Mouse (Mus musculus): ENCODE results near the gene Foxj3. TPM values are rescaled to one million over a fixed set of nuclear protein-coding genes. Genes with fewer than 3 reads are reported as not detected.

Foxj3 gene
- total and polyA plus RNA-seq, 2 experiments from 2014 or later, result 25.2 to 52.7 TPM

DNA sequence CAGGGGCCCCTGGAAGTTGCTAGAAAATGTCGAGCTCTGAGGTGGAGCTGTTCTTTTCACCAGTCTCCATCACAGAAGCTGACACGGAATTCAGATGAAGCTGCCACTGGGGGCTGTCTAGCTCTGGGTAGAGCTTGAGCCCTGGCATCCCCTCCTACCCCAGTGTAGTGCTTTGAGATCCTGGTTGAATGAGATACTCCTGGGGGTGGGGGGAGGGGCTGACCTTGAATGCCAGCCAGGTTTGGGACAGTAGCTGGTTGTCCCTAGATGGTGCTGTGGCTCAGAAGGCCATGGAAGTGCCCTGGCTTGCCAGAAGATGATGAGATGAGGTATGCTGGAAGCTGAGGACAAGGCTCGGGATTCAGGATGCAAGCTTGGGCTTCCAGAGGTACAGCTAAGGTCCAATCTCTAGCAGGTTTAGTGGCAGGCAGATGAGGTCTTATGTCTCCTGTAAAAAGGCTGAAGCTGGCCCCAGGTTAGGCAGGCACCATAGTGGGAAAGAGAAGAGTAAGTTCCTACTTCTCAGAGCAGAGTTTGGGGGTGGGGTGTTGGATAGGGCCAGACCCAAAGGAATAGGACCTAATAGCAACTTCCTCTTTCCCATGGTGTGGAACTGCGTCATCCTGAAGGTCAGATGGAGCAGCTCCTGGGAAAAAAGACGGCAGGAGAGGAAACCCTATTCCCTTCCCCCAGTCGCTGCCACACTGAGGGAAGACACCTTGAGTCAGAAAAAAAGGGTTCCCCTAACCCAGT, 98.3 kb downstream of the Foxj3 start:
- Histone ChIP-seq H3K27ac (ENCODE audit: low read depth, low read length) (no peak overlapping the region), H3K4me3 (ENCODE audit: low read depth, low read length) (no peak overlapping the region), H3K4me2 (ENCODE audit: low read depth) (no peak overlapping the region), H3K9ac (no peak overlapping the region), H3K4me1 (ENCODE audit: insufficient read depth) (no peaks in the 10 kb centered on the region; the same call in 1 of the 2 replicates), H3K9me3 (ENCODE audit: low read length) (no peaks in the 10 kb centered on the region), H3K27me3 (ENCODE audit: insufficient read depth, low read length) (no peaks in the 10 kb centered on the region), H3K36me3 (ENCODE audit: insufficient read depth) (peaks cover 2% of the 10 kb centered on the region; the same call in 1 of the 2 replicates)
- DNase-seq (no peak), ATAC-seq (no peak)
- peak; percentile 22; the same call in 1 of the 2 replicates for TF ChIP-seq CTCF (IDR thresholded peaks at IDR 0.05; ENCODE audit: low read depth)
- WGBS, result 61% methylated on average over 6 of the region's 6 CpGs

DNA sequence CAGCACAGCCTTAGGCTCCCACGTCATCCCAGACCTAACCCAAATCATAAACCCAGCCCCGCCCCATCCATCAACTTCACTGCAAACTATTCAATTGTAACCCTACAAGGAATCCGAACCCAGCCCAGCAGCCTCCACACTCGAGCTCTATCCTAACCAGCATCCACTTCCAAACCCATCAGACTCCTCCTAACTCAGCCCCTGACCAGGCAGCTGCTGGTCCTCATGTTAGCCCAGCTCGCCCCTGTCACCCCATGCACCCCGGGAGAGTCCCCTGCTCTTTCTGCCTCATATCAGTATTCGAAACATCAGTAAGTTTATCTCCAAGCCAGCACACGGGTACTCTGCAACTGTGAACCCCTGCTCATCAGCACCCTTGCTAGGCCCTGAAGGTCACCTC, 98.9 kb downstream of the Foxj3 start:
- Histone ChIP-seq H3K4me2 (ENCODE audit: low read depth) (no peak overlapping the region), H3K27me3 (ENCODE audit: insufficient read depth, low read length) (no peaks in the 10 kb centered on the region), H3K36me3 (ENCODE audit: insufficient read depth) (no peaks in the 10 kb centered on the region), H3K4me3 (ENCODE audit: low read depth, low read length) (no peak overlapping the region), H3K4me1 (ENCODE audit: insufficient read depth) (no peaks in the 10 kb centered on the region; the same call in 1 of the 2 replicates), H3K9ac (no peak overlapping the region), H3K27ac (ENCODE audit: low read depth, low read length) (no peak overlapping the region), H3K9me3 (ENCODE audit: low read length) (no peaks in the 10 kb centered on the region)
- 89% methylated on average over 8 of the region's 8 CpGs for WGBS
- DNase-seq, result no peak
- ATAC-seq, result no peak
- no peak for TF ChIP-seq CTCF (IDR thresholded peaks at IDR 0.05; ENCODE audit: low read depth)

DNA sequence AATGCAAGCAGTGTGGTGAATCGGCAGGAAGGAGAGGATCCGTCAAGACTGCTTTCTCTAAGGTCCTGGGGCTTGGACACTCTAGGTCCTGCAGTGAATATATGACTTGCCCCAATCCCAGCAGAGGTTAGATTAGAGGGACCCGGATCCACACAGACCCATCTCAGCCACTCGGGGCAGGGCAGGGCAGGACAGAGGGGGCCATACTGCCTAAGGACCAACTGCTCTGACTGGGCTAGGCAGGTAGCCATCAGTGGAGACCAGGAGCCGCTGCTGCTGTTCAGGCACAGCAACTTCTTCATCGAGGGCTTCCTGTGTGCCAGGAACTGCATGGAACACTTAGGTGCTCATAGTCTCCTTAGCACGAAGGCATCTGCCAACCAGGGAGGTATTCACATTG, 99.9 kb downstream of the Foxj3 start:
- Histone ChIP-seq H3K4me1 (ENCODE audit: insufficient read depth) (no peaks in the 10 kb centered on the region; the same call in 1 of the 2 replicates), H3K27ac (ENCODE audit: low read depth, low read length) (no peak overlapping the region), H3K4me3 (ENCODE audit: low read depth, low read length) (no peak overlapping the region), H3K4me2 (ENCODE audit: low read depth) (no peak overlapping the region), H3K36me3 (ENCODE audit: insufficient read depth) (no peaks in the 10 kb centered on the region), H3K27me3 (ENCODE audit: insufficient read depth, low read length) (no peaks in the 10 kb centered on the region), H3K9ac (no peak overlapping the region), H3K9me3 (ENCODE audit: low read length) (no peaks in the 10 kb centered on the region)
- 86% methylated on average over 7 of the region's 7 CpGs for WGBS
- no peak for ATAC-seq
- DNase-seq, result no peak
- TF ChIP-seq CTCF (IDR thresholded peaks at IDR 0.05; ENCODE audit: low read depth), result no peak

DNA sequence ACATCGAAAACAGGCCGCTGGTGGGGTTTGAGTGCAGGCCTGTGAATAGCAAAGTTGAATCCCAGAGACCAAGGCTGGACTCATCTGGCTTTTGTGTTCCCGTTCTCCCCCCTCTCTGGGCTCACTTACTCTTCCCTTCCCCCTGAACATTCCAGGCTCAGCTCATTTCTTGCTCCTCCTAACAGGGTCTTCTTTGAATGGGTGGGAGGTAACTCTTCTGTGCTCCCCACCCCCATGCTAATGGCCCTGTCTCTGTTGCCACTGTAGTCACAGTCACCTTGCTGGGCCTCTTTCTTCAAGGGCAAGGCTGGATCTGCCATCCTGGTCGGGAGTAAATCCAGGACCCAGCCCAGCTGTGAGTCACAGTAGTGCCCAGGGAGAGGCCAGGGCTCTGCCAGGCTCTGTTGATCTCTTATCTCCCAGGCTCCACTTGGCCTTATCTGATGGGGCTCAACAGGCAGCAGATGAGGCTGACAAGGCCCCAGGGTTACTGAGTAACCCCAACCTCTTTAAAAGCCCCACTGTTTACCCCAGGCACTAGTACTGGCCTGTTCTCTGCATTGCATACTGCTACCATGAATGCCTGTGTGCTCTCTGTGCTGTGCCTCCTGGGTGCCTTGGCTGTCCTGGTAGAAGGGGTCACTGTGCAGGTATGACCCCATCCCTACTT, 100.5 kb downstream of the Foxj3 start, which contains the start of gene Guca2a:
TSS of gene Guca2a (plus strand) at position 529 of the 670 bp plus-strand sequence.
- H3K9me3 ChIP-seq (ENCODE audit: low read length), result no peaks in the 10 kb centered on the region

DNA sequence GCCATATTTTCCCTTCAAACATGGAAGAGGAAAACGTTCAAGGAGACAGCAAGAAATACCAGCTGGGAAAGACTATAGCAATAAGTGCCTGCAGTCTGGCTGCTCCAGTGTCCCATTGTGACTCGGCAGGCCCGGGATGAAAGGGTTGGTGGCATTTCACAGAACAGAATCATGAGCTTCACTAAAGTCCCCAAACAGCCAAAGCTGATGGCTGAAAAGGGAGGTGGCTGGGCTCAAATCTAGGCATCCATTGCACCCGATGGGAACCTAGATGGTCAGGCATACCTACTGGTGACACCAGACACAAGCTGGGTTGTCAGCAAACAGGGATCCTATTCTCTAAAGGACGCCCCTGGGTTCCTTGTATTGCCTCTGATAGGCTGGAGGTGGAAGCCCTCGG, 101.1 kb downstream of the Foxj3 start:
- H3K4me1 ChIP-seq (ENCODE audit: insufficient read depth), result no peaks in the 10 kb centered on the region; the same call in 1 of the 2 replicates
- TF ChIP-seq CTCF (IDR thresholded peaks at IDR 0.05; ENCODE audit: low read depth), result no peak
- no peak overlapping the region for H3K4me2 ChIP-seq (ENCODE audit: low read depth)
- H3K9me3 ChIP-seq (ENCODE audit: low read length), result no peaks in the 10 kb centered on the region
- H3K36me3 ChIP-seq (ENCODE audit: insufficient read depth), result no peaks in the 10 kb centered on the region
- H3K27ac ChIP-seq (ENCODE audit: low read depth, low read length), result no peak overlapping the region
- H3K4me3 ChIP-seq (ENCODE audit: low read depth, low read length), result no peak overlapping the region
- DNase-seq, result no peak
- no peaks in the 10 kb centered on the region for H3K27me3 ChIP-seq (ENCODE audit: insufficient read depth, low read length)
- 70% methylated on average over 6 of the region's 6 CpGs for WGBS
- ATAC-seq, result no peak
- no peak overlapping the region for H3K9ac ChIP-seq

More for the DNA sequence above, 100.5 kb downstream of the Foxj3 start, which contains the start of gene Guca2a:
- H3K9ac ChIP-seq, result no peak within 1 kb of the TSS
- H3K4me2 ChIP-seq (ENCODE audit: low read depth), result no peak within 1 kb of the TSS
- no peak within 1 kb of the TSS for H3K27ac ChIP-seq (ENCODE audit: low read depth, low read length)
- no peak within 1 kb of the TSS for H3K4me3 ChIP-seq (ENCODE audit: low read depth, low read length)
- WGBS, result 79% methylated on average over 4 of the region's 4 CpGs
- H3K27me3 ChIP-seq (ENCODE audit: insufficient read depth, low read length), result no peaks in the 10 kb centered on the region
- DNase-seq (no peak), ATAC-seq (no peak)
- no peaks in the 10 kb centered on the region; the same call in 1 of the 2 replicates for H3K4me1 ChIP-seq (ENCODE audit: insufficient read depth)
- no peaks in the 10 kb centered on the region for H3K36me3 ChIP-seq (ENCODE audit: insufficient read depth)
- TF ChIP-seq CTCF (IDR thresholded peaks at IDR 0.05; ENCODE audit: low read depth), result no peak

DNA sequence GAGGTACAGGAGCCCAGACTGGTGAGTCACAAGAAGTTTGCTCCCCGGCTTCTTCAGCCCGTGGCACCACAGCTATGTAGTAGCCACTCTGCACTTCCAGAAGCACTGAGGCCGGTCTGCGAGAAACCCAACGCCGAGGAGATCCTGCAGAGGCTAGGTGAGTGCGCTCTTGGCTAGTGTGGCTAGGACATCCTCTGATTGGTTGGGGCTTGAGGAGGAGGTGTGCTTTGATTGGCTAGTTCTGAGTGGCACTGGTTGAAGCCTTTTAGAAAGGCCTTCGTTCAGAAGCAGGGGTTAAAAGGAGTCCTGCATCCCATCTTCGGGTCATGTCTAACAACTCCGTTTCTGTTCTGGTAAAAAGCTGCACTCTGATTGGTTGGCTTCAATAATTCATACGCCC, 101.9 kb downstream of the Foxj3 start:
- DNase-seq, result no peak

DNA sequence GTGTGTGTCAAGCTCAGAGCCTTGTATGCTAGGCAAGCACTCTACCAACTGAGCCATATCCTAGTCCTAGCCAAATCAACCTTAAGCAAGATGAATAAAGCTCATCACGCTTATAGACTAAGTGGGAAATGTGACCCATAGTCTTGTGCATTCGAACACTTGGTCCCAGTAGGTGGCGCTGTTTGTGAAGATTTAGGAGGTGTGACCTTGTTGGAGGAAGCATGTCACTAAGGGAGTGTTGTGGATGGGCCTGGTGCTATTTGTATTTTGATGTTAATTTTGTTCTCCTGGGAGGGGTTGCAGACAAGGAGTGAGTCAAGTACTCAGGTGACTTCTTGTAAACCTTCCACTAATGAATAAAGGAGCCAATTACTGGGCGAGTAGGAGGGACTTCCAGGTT, 105.9 kb downstream of the Foxj3 start:
- Histone ChIP-seq H3K4me3 (ENCODE audit: low read depth, low read length) (no peak overlapping the region), H3K9ac (no peak overlapping the region), H3K4me2 (ENCODE audit: low read depth) (no peak overlapping the region), H3K36me3 (ENCODE audit: insufficient read depth) (no peaks in the 10 kb centered on the region), H3K27me3 (ENCODE audit: insufficient read depth, low read length) (no peaks in the 10 kb centered on the region), H3K9me3 (ENCODE audit: low read length) (no peaks in the 10 kb centered on the region), H3K4me1 (ENCODE audit: insufficient read depth) (no peaks in the 10 kb centered on the region), H3K27ac (ENCODE audit: low read depth, low read length) (no peak overlapping the region)
- no peak for TF ChIP-seq CTCF (IDR thresholded peaks at IDR 0.05; ENCODE audit: low read depth)
- 86% methylated on average over 4 of the region's 4 CpGs for WGBS
- DNase-seq, result no peak
- ATAC-seq, result no peak

More for the DNA sequence above, 101.9 kb downstream of the Foxj3 start:
- Histone ChIP-seq H3K9ac (no peak overlapping the region), H3K4me3 (ENCODE audit: low read depth, low read length) (no peak overlapping the region), H3K4me2 (ENCODE audit: low read depth) (no peak overlapping the region), H3K27ac (ENCODE audit: low read depth, low read length) (no peak overlapping the region), H3K36me3 (ENCODE audit: insufficient read depth) (no peaks in the 10 kb centered on the region), H3K27me3 (ENCODE audit: insufficient read depth, low read length) (no peaks in the 10 kb centered on the region), H3K4me1 (ENCODE audit: insufficient read depth) (no peaks in the 10 kb centered on the region; the same call in 1 of the 2 replicates), H3K9me3 (ENCODE audit: low read length) (no peaks in the 10 kb centered on the region)
- TF ChIP-seq CTCF (IDR thresholded peaks at IDR 0.05; ENCODE audit: low read depth), result no peak
- ATAC-seq, result no peak
- WGBS, result 62% methylated on average over 11 of the region's 11 CpGs

Data from forebrain, postnatal 0 days (tissue).